Mouse (Mus musculus) kidney, postnatal 0 days (tissue): ENCODE measurements around the gene Tpk1. TPM values are rescaled to one million over a fixed set of nuclear protein-coding genes. Genes with fewer than 3 reads are reported as not detected.

Experiments used
- ATAC-seq: fragments of 200-750 bp; cut with Nextera tagmentation; replicated peaks from 2 replicates; pipeline ENCODE4 v1.8.0; 2017; ENCODE audit warnings: low read depth, moderate number of reproducible peaks, moderate TSS enrichment, moderate library complexity; ENCODE audit not compliant: low FRiP score
- DNase-seq: peaks from one replicate; pipeline ENCODE4 v3.0.0-alpha.2; 2016; ENCODE audit warnings: low spot score
- H3K27ac ChIP-seq: fragments of 300-500 bp; sonication (generic); 2 replicates; pipeline ENCODE4 v1.5.1; 2014; ENCODE audit warnings: mild to moderate bottlenecking
- H3K27me3 ChIP-seq: fragments of 300-500 bp; sonication (generic); 2 replicates; pipeline ENCODE4 v1.6.1; 2014; ENCODE audit warnings: low read length, mixed read lengths; ENCODE audit not compliant: insufficient read depth
- H3K36me3 ChIP-seq: fragments of 300-500 bp; sonication (generic); 2 replicates; pipeline ENCODE4 v1.6.1; 2014; ENCODE audit warnings: low read length, mixed read lengths; ENCODE audit not compliant: insufficient read depth
- H3K4me1 ChIP-seq: fragments of 300-500 bp; sonication (generic); replicated peaks from 2 replicates; pipeline ENCODE4 v1.6.1; 2014; ENCODE audit warnings: antibody characterized with exemption, low read length, mixed read lengths; ENCODE audit not compliant: insufficient read depth
- H3K4me2 ChIP-seq: fragments of 300-500 bp; sonication (generic); 2 replicates; pipeline ENCODE4 v1.6.1; 2014; ENCODE audit warnings: mild to moderate bottlenecking, low read length, moderate library complexity, mixed read lengths
- H3K4me3 ChIP-seq: fragments of 300-500 bp; sonication (generic); replicated peaks from 2 replicates; pipeline ENCODE4 v1.5.1; 2014; ENCODE audit warnings: low read depth, low read length
- H3K9ac ChIP-seq: fragments of 300-500 bp; sonication (generic); 2 replicates; pipeline ENCODE4 v1.6.1; 2014; ENCODE audit warnings: low read depth, low read length
- H3K9me3 ChIP-seq: fragments of 300-500 bp; sonication (generic); replicated peaks from 2 replicates; pipeline ENCODE4 v1.6.1; 2016; ENCODE audit warnings: low read length, inconsistent platforms, mixed read lengths
- CTCF ChIP-seq: IDR thresholded peaks from 2 replicates; pipeline ENCODE4 v1.5.1; 2016; ENCODE audit warnings: antibody characterized with exemption, low read depth, mild to moderate bottlenecking, moderate library complexity
- WGBS: fragments of 180-500 bp; shearing (Covaris S2); extraction: QIAGEN DNeasy Blood & Tissue Kit; methylation state at CpG from one replicate; pipeline ENCODE4 v1.1.7; 2014; 5-methylcytosine and 5-hydroxymethylcytosine counted together
- polyA plus RNA-seq: library from polyadenylated mRNA; unstranded; fragments of >200 nt; fragmentation: Nextera tagmentation; extraction: Ambion mirVana; gene quantifications from 2 replicates; pipeline ENCODE4 v1.2.1, GENCODE M21; 2015

Tpk1 gene
- polyA plus RNA-seq, 1 experiment from 2014 or later = 29.5 TPM

GRCm38 (mm10) chr6:43435987-43436541 lies 230.0 kb downstream of the Tpk1 start:
- no peaks in the 10 kb centered on the region for H3K36me3 ChIP-seq
- no peaks in the 10 kb centered on the region for H3K4me1 ChIP-seq
- WGBS = 86% methylated on average over 2 of the region's 2 CpGs
- no peak for DNase-seq
- H3K4me3 ChIP-seq = no peak overlapping the region
- no peaks in the 10 kb centered on the region for H3K27me3 ChIP-seq
- no peaks in the 10 kb centered on the region for H3K9me3 ChIP-seq
- H3K27ac ChIP-seq = no peak overlapping the region
- H3K9ac ChIP-seq = no peak overlapping the region
- no peak for TF ChIP-seq CTCF
- H3K4me2 ChIP-seq = no peak overlapping the region
- ATAC-seq = no peak

- ATAC-seq = no peak
- H3K36me3 ChIP-seq = no peaks in the 10 kb centered on the region
- H3K9ac ChIP-seq = no peak overlapping the region
- no peak overlapping the region for H3K27ac ChIP-seq
- H3K4me1 ChIP-seq = no peaks in the 10 kb centered on the region
- TF ChIP-seq CTCF = no peak
- no peaks in the 10 kb centered on the region for H3K27me3 ChIP-seq
- H3K4me2 ChIP-seq = no peak overlapping the region
- DNase-seq = no peak
- no peaks in the 10 kb centered on the region for H3K9me3 ChIP-seq
- WGBS = 84% methylated on average over 1 of the region's 1 CpGs
- H3K4me3 ChIP-seq = no peak overlapping the region
Observed at GRCm38 (mm10) chr6:43434365-43434764, 231.7 kb downstream of the Tpk1 start.

DNA sequence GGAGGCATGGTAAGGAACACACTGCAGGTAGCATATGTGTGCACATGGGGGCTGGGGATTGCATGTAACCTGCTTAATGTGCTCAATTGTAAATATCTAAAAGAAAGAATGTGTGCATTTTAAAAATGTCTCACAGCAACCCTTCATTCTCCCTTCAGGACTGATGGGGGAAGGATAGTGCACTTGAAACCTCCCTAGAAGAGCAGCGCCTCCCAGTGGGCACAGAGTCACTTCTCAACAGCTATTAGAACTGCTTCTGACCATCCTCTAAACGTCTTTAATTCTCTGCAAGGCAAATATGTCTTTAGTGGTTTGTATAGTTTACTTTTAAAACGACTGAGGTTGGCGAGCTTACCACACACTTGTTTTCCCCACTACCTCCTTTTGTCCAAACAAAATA lies 241.1 kb downstream of the Tpk1 start:
- Histone ChIP-seq H3K9ac (no peak overlapping the region), H3K27ac (no peak overlapping the region), H3K4me2 (no peak overlapping the region), H3K4me1 (no peaks in the 10 kb centered on the region), H3K36me3 (no peaks in the 10 kb centered on the region), H3K27me3 (no peaks in the 10 kb centered on the region), H3K4me3 (no peak overlapping the region), H3K9me3 (no peaks in the 10 kb centered on the region)
- ATAC-seq = no peak
- DNase-seq = no peak
- peak; percentile 41; the same call in 1 of the 2 replicates for TF ChIP-seq CTCF
- 57% methylated on average over 4 of the region's 4 CpGs for WGBS

DNA sequence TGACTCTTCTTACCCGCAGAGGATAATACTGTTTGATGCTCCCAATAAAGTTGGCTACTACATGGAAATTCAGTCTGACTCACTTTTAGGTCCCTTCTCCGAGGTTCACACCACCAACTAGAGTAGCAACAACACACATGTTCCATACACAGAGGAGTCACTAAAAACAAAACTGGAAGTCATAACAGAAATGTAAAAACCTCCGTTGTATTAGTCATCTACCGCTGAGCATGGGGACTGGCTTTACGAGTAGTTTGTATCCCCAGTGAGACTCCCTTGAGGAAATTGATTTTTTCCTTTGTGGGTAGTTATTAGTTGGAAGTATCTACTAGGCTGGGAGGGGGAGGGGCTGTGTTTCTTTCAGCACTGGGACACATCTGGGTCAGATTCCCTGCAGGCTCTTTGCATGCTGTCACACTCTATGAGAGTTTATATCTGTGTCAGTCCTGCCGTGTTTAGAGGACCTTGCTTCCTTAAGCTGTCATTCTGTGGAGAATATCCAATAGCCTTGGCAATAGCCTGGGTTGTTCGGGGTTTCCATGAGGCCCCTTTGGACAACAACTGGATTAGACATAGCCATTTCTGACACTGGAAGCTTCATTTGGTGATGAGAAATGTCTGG lies 245.6 kb downstream of the Tpk1 start:
- no peak for ATAC-seq

DNA sequence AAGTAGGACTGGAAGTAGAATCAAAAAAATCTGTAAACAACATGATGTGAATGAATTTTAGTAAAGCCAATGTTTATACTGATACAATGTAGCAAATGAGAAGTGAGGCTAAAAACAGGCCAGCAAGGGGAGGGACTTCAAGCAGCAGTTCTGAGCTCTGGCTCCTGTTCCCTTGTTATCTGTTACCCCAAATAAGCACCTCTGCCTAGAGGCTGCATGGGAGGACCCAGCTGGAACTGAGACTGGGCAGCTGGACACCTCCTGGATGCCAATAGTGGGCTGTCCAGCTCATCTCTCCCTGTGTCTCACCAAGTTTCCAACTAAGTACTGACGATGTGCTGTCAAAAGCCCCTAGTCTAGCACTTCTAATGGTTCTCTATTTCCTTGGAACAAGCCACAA lies 257.1 kb downstream of the Tpk1 start:
- no peak overlapping the region for H3K4me2 ChIP-seq
- DNase-seq = no peak
- H3K36me3 ChIP-seq = no peaks in the 10 kb centered on the region
- 75% methylated on average over 1 of the region's 1 CpGs for WGBS
- no peak for TF ChIP-seq CTCF
- H3K27ac ChIP-seq = no peak overlapping the region
- no peaks in the 10 kb centered on the region for H3K9me3 ChIP-seq
- H3K4me1 ChIP-seq = no peaks in the 10 kb centered on the region
- ATAC-seq = no peak
- H3K9ac ChIP-seq = no peak overlapping the region
- H3K27me3 ChIP-seq = no peaks in the 10 kb centered on the region
- H3K4me3 ChIP-seq = no peak overlapping the region

More for the DNA sequence above, 245.6 kb downstream of the Tpk1 start:
- Histone ChIP-seq H3K4me3 (no peak overlapping the region), H3K4me1 (no peaks in the 10 kb centered on the region), H3K9me3 (no peaks in the 10 kb centered on the region), H3K9ac (no peak overlapping the region), H3K4me2 (no peak overlapping the region), H3K27ac (no peak overlapping the region), H3K36me3 (no peaks in the 10 kb centered on the region), H3K27me3 (no peaks in the 10 kb centered on the region)
- TF ChIP-seq CTCF = no peak
- WGBS = 76% methylated on average over 7 of the region's 7 CpGs
- no peak for DNase-seq

DNA sequence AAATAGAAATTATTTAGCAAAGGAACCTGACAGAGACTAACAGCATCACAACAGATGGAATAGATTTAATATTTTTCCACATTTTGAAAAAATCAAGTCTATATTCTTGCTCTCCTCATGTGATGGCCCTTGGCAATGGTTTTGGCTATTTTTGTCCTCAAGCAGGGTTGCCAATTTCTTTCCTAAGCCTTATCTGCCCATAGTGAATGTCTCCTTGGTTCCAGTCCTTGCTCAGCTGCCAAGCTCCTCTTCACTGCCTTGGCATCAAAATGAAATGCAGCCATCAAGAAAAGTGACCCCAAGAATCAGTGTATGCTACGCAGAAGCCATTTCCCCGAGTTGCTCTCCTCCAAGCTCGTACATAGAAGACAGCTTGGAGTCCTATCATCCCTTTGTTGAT lies 263.0 kb downstream of the Tpk1 start:
- ATAC-seq = no peak
- 88% methylated on average over 3 of the region's 3 CpGs for WGBS
- H3K36me3 ChIP-seq = no peaks in the 10 kb centered on the region
- no peaks in the 10 kb centered on the region for H3K4me1 ChIP-seq
- no peak overlapping the region for H3K4me3 ChIP-seq
- no peaks in the 10 kb centered on the region for H3K27me3 ChIP-seq
- no peak for DNase-seq
- H3K4me2 ChIP-seq = no peak overlapping the region
- no peak for TF ChIP-seq CTCF
- H3K27ac ChIP-seq = no peak overlapping the region
- no peak overlapping the region for H3K9ac ChIP-seq
- H3K9me3 ChIP-seq = no peaks in the 10 kb centered on the region
